Mouse (Mus musculus) MEL (cell line): ENCODE measurements at regions not wholly inside any gene's neighbourhood (a gene's known extent, or its start where the extent isn't known, plus 50 kb on each side); places are given as distances from the start of the nearest gene placed in this dataset.

Experiments
- DNase-seq: peaks from one replicate; pipeline ENCODE4 v3.0.0; 2011; ENCODE audit warnings: low read depth, low spot score
- H3K27ac ChIP-seq: 2 replicates; pipeline ENCODE4 v1.5.1; 2012; ENCODE audit warnings: low read depth, mild to moderate bottlenecking, control low read depth, low read length, moderate library complexity; ENCODE audit not compliant: control insufficient read depth
- H3K27me3 ChIP-seq, 2 experiments: fragments of 150-350 bp in 1 of 2; sonication (generic) in 1 of 2; 2 replicates each; pipeline ENCODE4 v1.6.1; 2012; ENCODE audit warnings: low read length in 2 of 2, mild to moderate bottlenecking in 2 of 2, improper control_type of control experiment in 1 of 2, moderate library complexity in 1 of 2; ENCODE audit not compliant: insufficient read depth in 2 of 2, control insufficient read depth in 1 of 2
- H3K36me3 ChIP-seq, 2 experiments: 2 replicates each; pipeline ENCODE4 v1.6.1; 2012 to 2014; ENCODE audit warnings: low read length in 2 of 2, improper control_type of control experiment in 1 of 2, inconsistent platforms in 1 of 2, mild to moderate bottlenecking in 1 of 2; ENCODE audit not compliant: insufficient read depth in 2 of 2, control insufficient read depth in 1 of 2
- H3K4me1 ChIP-seq, 2 experiments: fragments of 150-350 bp in 1 of 2; sonication (generic) in 1 of 2; 2 replicates each; pipeline ENCODE4 v1.6.1; 2012; ENCODE audit warnings: low read length in 2 of 2, improper control_type of control experiment in 1 of 2, mild to moderate bottlenecking in 1 of 2; ENCODE audit not compliant: insufficient read depth in 2 of 2, control insufficient read depth in 1 of 2
- H3K4me3 ChIP-seq, 2 experiments: fragments of 150-350 bp in 1 of 2; sonication (generic) in 1 of 2; 2 replicates each; pipeline ENCODE4 v1.5.1; 2012; ENCODE audit warnings: low read depth in 2 of 2, low read length in 2 of 2, mild to moderate bottlenecking in 2 of 2, moderate library complexity in 2 of 2, control low read depth in 1 of 2, improper control_type of control experiment in 1 of 2; ENCODE audit not compliant: control insufficient read depth in 1 of 2, insufficient read depth in 1 of 2
- H3K79me2 ChIP-seq: 2 replicates; pipeline ENCODE4 v1.6.1; 2012; ENCODE audit warnings: mild to moderate bottlenecking, low read length, moderate library complexity; ENCODE audit not compliant: control insufficient read depth, poor library complexity, insufficient read depth
- H3K9ac ChIP-seq: 2 replicates; pipeline ENCODE4 v1.6.1; 2012; ENCODE audit warnings: low read depth, mild to moderate bottlenecking, control low read depth, low read length, moderate library complexity; ENCODE audit not compliant: control insufficient read depth, poor library complexity, severe bottlenecking
- H3K9me3 ChIP-seq: fragments of 150-350 bp; sonication (generic); replicated peaks from 2 replicates; pipeline ENCODE4 v1.6.1; 2012; ENCODE audit warnings: mild to moderate bottlenecking, low read length, improper control_type of control experiment, moderate library complexity; ENCODE audit not compliant: insufficient read depth
- CHD1 ChIP-seq: IDR thresholded peaks from 2 replicates; pipeline ENCODE4 v1.6.1; 2012; ENCODE audit warnings: low read depth, mild to moderate bottlenecking, inconsistent platforms, low read length, improper control_type of control experiment
- ETS1 ChIP-seq: IDR thresholded peaks from 2 replicates; pipeline ENCODE4 v1.6.1; 2012; ENCODE audit warnings: low read depth, mild to moderate bottlenecking, inconsistent platforms, low read length, improper control_type of control experiment, moderate library complexity
- GABPA ChIP-seq: IDR thresholded peaks from 2 replicates; pipeline ENCODE4 v1.6.1; 2012; ENCODE audit warnings: low read depth, mild to moderate bottlenecking, inconsistent platforms, low read length, improper control_type of control experiment, moderate library complexity
- GATA1 ChIP-seq: IDR thresholded peaks from 2 replicates; pipeline ENCODE4 v1.6.1; 2011; ENCODE audit warnings: low read depth, low read length, improper control_type of control experiment
- HCFC1 ChIP-seq: IDR thresholded peaks from 2 replicates; pipeline ENCODE4 v1.6.1; 2012; ENCODE audit warnings: low read depth, mild to moderate bottlenecking, inconsistent platforms, low read length, improper control_type of control experiment, moderate library complexity
- KAT2A ChIP-seq: conservative IDR thresholded peaks from 2 replicates; pipeline ENCODE4 v1.6.1; 2012; ENCODE audit warnings: low read depth, low read length, improper control_type of control experiment, inconsistent platforms
- MAX ChIP-seq: IDR thresholded peaks from 2 replicates; pipeline ENCODE4 v1.6.1; 2011; ENCODE audit warnings: low read length, improper control_type of control experiment
- MAZ ChIP-seq: IDR thresholded peaks from 2 replicates; pipeline ENCODE4 v1.6.1; 2012; ENCODE audit warnings: low read depth, mild to moderate bottlenecking, inconsistent platforms, low read length, improper control_type of control experiment
- MEF2A ChIP-seq: IDR thresholded peaks from 2 replicates; pipeline ENCODE4 v1.6.1; 2014; ENCODE audit warnings: low read depth, mild to moderate bottlenecking, inconsistent platforms, low read length, improper control_type of control experiment; ENCODE audit not compliant: poor library complexity, insufficient replicate concordance, severe bottlenecking; ENCODE audit errors: extremely low read depth
- MXI1 ChIP-seq: IDR thresholded peaks from 2 replicates; pipeline ENCODE4 v1.6.1; 2011; ENCODE audit warnings: mild to moderate bottlenecking, low read depth, low read length, improper control_type of control experiment
- MYC ChIP-seq: IDR thresholded peaks from 2 replicates; pipeline ENCODE4 v1.6.1; 2011; ENCODE audit warnings: low read depth, mild to moderate bottlenecking, low read length, improper control_type of control experiment, moderate library complexity
- NELFE ChIP-seq: IDR thresholded peaks from 2 replicates; pipeline ENCODE4 v1.6.1; 2011; ENCODE audit warnings: low read depth, low read length, improper control_type of control experiment
- NRF1 ChIP-seq: IDR thresholded peaks from 2 replicates; pipeline ENCODE4 v1.6.1; 2014; ENCODE audit warnings: low read depth, mild to moderate bottlenecking, inconsistent platforms, low read length, improper control_type of control experiment, moderate library complexity; ENCODE audit not compliant: poor library complexity, insufficient read depth, severe bottlenecking
- POLR2A ChIP-seq, 2 experiments: IDR thresholded peaks; 2 replicates each; pipeline ENCODE4 v1.6.1; 2011 to 2012; ENCODE audit warnings: low read length in 2 of 2, mild to moderate bottlenecking in 2 of 2, control low read depth in 1 of 2, improper control_type of control experiment in 1 of 2, low read depth in 1 of 2, moderate library complexity in 1 of 2; ENCODE audit not compliant: control insufficient read depth in 1 of 2, insufficient read depth in 1 of 2, poor library complexity in 1 of 2
- POLR2AphosphoS5 ChIP-seq: IDR thresholded peaks from 2 replicates; pipeline ENCODE4 v1.6.1; 2012; ENCODE audit warnings: low read depth, borderline replicate concordance, mild to moderate bottlenecking, inconsistent platforms, low read length, moderate library complexity, mixed read lengths
- RCOR1 ChIP-seq: IDR thresholded peaks from 2 replicates; pipeline ENCODE4 v1.6.1; 2012; ENCODE audit warnings: low read depth, mild to moderate bottlenecking, inconsistent platforms, low read length, improper control_type of control experiment
- SIN3A ChIP-seq: IDR thresholded peaks from 2 replicates; pipeline ENCODE4 v1.6.1; 2012; ENCODE audit warnings: low read length, improper control_type of control experiment, inconsistent platforms
- TAL1 ChIP-seq: IDR thresholded peaks from 2 replicates; pipeline ENCODE4 v1.6.1; 2012; ENCODE audit warnings: mild to moderate bottlenecking, inconsistent platforms, low read length, moderate library complexity, mixed read lengths
- TBP ChIP-seq: IDR thresholded peaks from 2 replicates; pipeline ENCODE4 v1.8.0; 2011; ENCODE audit warnings: low read depth, low read length, improper control_type of control experiment
- UBTF ChIP-seq: IDR thresholded peaks from 2 replicates; pipeline ENCODE4 v1.6.1; 2012; ENCODE audit warnings: low read depth, mild to moderate bottlenecking, inconsistent platforms, low read length, improper control_type of control experiment, moderate library complexity, borderline replicate concordance; ENCODE audit not compliant: insufficient read depth
- USF2 ChIP-seq, 2 experiments: IDR thresholded peaks; 2 replicates each; pipeline ENCODE4 v1.6.1; 2011 to 2012; ENCODE audit warnings: improper control_type of control experiment in 2 of 2, low read length in 2 of 2, borderline replicate concordance in 1 of 2, inconsistent platforms in 1 of 2, low read depth in 1 of 2, mild to moderate bottlenecking in 1 of 2; ENCODE audit not compliant: insufficient read depth in 1 of 2
- ZKSCAN1 ChIP-seq: IDR thresholded peaks from 2 replicates; pipeline ENCODE4 v1.6.1; 2012; ENCODE audit warnings: low read depth, mild to moderate bottlenecking, inconsistent platforms, low read length, improper control_type of control experiment, moderate library complexity
- ZMIZ1 ChIP-seq: IDR thresholded peaks from 2 replicates; pipeline ENCODE4 v1.6.1; 2012; ENCODE audit warnings: low read depth, mild to moderate bottlenecking, inconsistent platforms, low read length, improper control_type of control experiment, moderate library complexity
- ZNF384 ChIP-seq: IDR thresholded peaks from 2 replicates; pipeline ENCODE4 v1.6.1; 2012; ENCODE audit warnings: low read depth, mild to moderate bottlenecking, inconsistent platforms, low read length, improper control_type of control experiment

- Histone ChIP-seq H3K4me1 (no peaks in the 10 kb centered on the region), H3K27ac (no peak overlapping the region), H3K9ac (no peak overlapping the region), H3K4me3 (no peak overlapping the region), H3K9me3 (no peaks in the 10 kb centered on the region), H3K27me3 (no peaks in the 10 kb centered on the region), H3K36me3 (no peaks in the 10 kb centered on the region), H3K79me2 (no peaks in the 10 kb centered on the region)
- TF ChIP-seq GABPA: no peak
- no peak for TF ChIP-seq CHD1
- no peak for TF ChIP-seq MYC
- no peak for TF ChIP-seq GATA1
- TF ChIP-seq ZNF384: no peak
- no peak for TF ChIP-seq MAZ
- TF ChIP-seq NELFE: no peak
- TF ChIP-seq HCFC1: no peak
- no peak for TF ChIP-seq TAL1
- no peak for TF ChIP-seq ZMIZ1
- TF ChIP-seq MAX: no peak
- TF ChIP-seq KAT2A: no peak
- no peak for TF ChIP-seq MEF2A
- TF ChIP-seq POLR2AphosphoS5: no peak
- TF ChIP-seq RCOR1: no peak
- no peak for DNase-seq
Observed at GRCm38 (mm10) chr3:102581830-102582229, 112.1 kb downstream of the Ngf start.

DNA sequence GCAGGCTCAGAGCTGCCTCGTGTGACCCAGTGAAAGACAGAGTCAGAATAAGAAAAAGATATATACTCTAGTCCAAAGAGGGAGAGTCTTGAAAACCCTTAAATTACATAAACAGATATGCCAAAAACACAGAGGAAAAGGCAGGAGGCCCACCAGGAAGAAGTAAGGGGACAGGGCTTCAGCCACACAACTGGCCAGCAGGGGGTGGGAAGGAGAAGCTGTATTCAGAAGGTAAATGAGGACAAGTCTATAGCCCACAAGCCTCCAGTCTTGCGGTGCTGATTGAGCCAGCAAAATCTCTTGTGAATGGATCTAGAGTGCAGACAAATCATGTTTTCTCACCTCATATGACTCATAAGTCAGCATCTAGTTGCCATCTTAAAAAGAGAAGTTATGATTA lies 115.4 kb downstream of the Ngf start:
- Histone ChIP-seq H3K4me3 (no peak overlapping the region), H3K9me3 (no peaks in the 10 kb centered on the region), H3K27me3 (no peaks in the 10 kb centered on the region), H3K4me1 (no peaks in the 10 kb centered on the region), H3K79me2 (no peaks in the 10 kb centered on the region), H3K9ac (no peak overlapping the region), H3K36me3 (no peaks in the 10 kb centered on the region), H3K27ac (no peak overlapping the region)
- no peak for DNase-seq
- TF ChIP-seq ETS1 (no peak), SIN3A (no peak), MXI1 (no peak), MEF2A (no peak), HCFC1 (no peak), ZKSCAN1 (no peak), POLR2A (IDR thresholded peaks at IDR 0.05; ENCODE audit: control insufficient read depth in 1 of 2, insufficient read depth in 1 of 2, low read depth in 1 of 2, low read length in 2 of 2, poor library complexity in 1 of 2) (no peak), USF2 (IDR thresholded peaks at IDR 0.05; ENCODE audit: borderline replicate concordance in 1 of 2, insufficient read depth in 1 of 2, low read depth in 1 of 2, low read length in 2 of 2) (no peak), UBTF (no peak), ZMIZ1 (no peak), TBP (no peak), NRF1 (no peak)
